Mouse (Mus musculus): ENCODE results near the gene Ubl7. TPM values are rescaled to one million over a fixed set of nuclear protein-coding genes. Genes with fewer than 3 reads are reported as not detected.

Ubl7 gene
- total and polyA plus RNA-seq, 3 experiments, result 24.7 to 81.1 (median 37.3) TPM

GRCm38 (mm10) chr9:57910254-57911160 is at the start of gene Ubl7 (continued):
- TF ChIP-seq KAT2A (IDR thresholded peaks at IDR 0.05; ENCODE audit: insufficient replicate concordance, low read length), result peak; percentile 96; the same call in 1 of the 2 replicates

- dilution Hi-C loops (cut with MboI; ENCODE audit: extremely low pct_ligation_motif_present, extremely low pct_unique_long_range_greater_than_20kb, low sequenced_read_pairs), result no loop called here
- in situ Hi-C loops (cut with MboI; ENCODE audit: low pct_ligation_motif_present, low pct_unique_long_range_greater_than_20kb, low sequenced_read_pairs), result loop anchor here (5.0 kb wide), 1 partner anchor 135 kb away; no protein-coding TSS in a partner anchor
- Histone ChIP-seq H3K9ac (ENCODE audit: insufficient read depth, low read depth) (no peak overlapping the region), H3K79me2 (replicated peaks; ENCODE audit: control insufficient read depth, extremely low read depth, insufficient read depth, poor library complexity, severe bottlenecking) (no peaks in the 10 kb centered on the region), H3K27me3 (replicated peaks) (no peaks in the 10 kb centered on the region), H3K4me1 (ENCODE audit: control insufficient read depth in 1 of 2, insufficient read depth in 2 of 2) (peaks cover 2 to 16% of the 10 kb centered on the region in 2 experiments; a peak in 3 of 4 replicates), H3K9me3 (replicated peaks; ENCODE audit: low read length) (no peaks in the 10 kb centered on the region), H3K4me2 (ENCODE audit: insufficient read depth, low read depth, poor library complexity, severe bottlenecking) (peak overlapping the region; percentile 12; the same call in 1 of the 2 replicates), H3K4me3 (replicated peaks in 1 of 3; ENCODE audit: low read depth in 2 of 3, low read length in 2 of 3, poor library complexity in 1 of 3) (no peak overlapping the region), H3K36me3 (replicated peaks in 1 of 2; ENCODE audit: control insufficient read depth in 1 of 2, insufficient read depth in 1 of 2, low read length in 1 of 2) (no peaks in the 10 kb centered on the region), H3K27ac (ENCODE audit: insufficient read depth, low read depth) (no peak overlapping the region)
- peak; percentile 88 for DNase-seq (ENCODE audit: extremely low read depth)
- TF ChIP-seq JUND (conservative IDR thresholded peaks at IDR 0.05; ENCODE audit: low read depth, low read length), result peak; percentile 49; the same call in 1 of the 2 replicates
- peak; percentile 40; the same call in 1 of the 2 replicates for TF ChIP-seq TCF12 (IDR thresholded peaks at IDR 0.05; ENCODE audit: low read depth, low read length)
- peak; percentile 99 for TF ChIP-seq SMC3 (IDR thresholded peaks at IDR 0.05; ENCODE audit: low read depth, low read length)
- TF ChIP-seq ZKSCAN1 (IDR thresholded peaks at IDR 0.05; ENCODE audit: borderline replicate concordance, low read depth, low read length), result no peak
- TF ChIP-seq POLR2AphosphoS2 (IDR thresholded peaks at IDR 0.05; ENCODE audit: low read depth, low read length), result no peak
- TF ChIP-seq MAX (IDR thresholded peaks at IDR 0.05; ENCODE audit: low read length), result peak; percentile 80
- TF ChIP-seq NRF1 (IDR thresholded peaks at IDR 0.05; ENCODE audit: low read depth, low read length), result no peak
- peak; percentile 60; the same call in 1 of the 2 replicates for TF ChIP-seq NELFE (IDR thresholded peaks at IDR 0.05; ENCODE audit: low read depth, low read length)
- peak; percentile 80 for TF ChIP-seq MXI1 (IDR thresholded peaks at IDR 0.05; ENCODE audit: low read depth, low read length)
- peak; percentile 81 for TF ChIP-seq BHLHE40 (IDR thresholded peaks at IDR 0.05; ENCODE audit: low read depth, low read length)
- TF ChIP-seq CHD2 (IDR thresholded peaks at IDR 0.05; ENCODE audit: low read length), result no peak
- TF ChIP-seq KAT2A (IDR thresholded peaks at IDR 0.05; ENCODE audit: insufficient replicate concordance, low read length), result 0 out of 2 replicates have a peak, but pooled peaks have one; percentile 41
- TF ChIP-seq SIN3A (IDR thresholded peaks at IDR 0.05; ENCODE audit: low read length), result peak; percentile 83
- TF ChIP-seq IRF4 (IDR thresholded peaks at IDR 0.05; ENCODE audit: low read depth, low read length), result peak; percentile 73
- 0 out of 2 replicates have a peak, but pooled peaks have one; percentile 19 for TF ChIP-seq ZNF384 (IDR thresholded peaks at IDR 0.05; ENCODE audit: low read depth, low read length)
- peak; percentile 96 for TF ChIP-seq MYC (IDR thresholded peaks at IDR 0.05; ENCODE audit: low read depth, low read length)
- 0 out of 2 replicates have a peak, but pooled peaks have one; percentile 35 for TF ChIP-seq E2F4 (IDR thresholded peaks at IDR 0.05; ENCODE audit: insufficient replicate concordance, low read depth, low read length)
- TF ChIP-seq ELF1 (IDR thresholded peaks at IDR 0.05; ENCODE audit: low read depth, low read length), result peak; percentile 50
- no peak for TF ChIP-seq USF1 (IDR thresholded peaks at IDR 0.05; ENCODE audit: low read depth, low read length)
- TF ChIP-seq UBTF (IDR thresholded peaks at IDR 0.05; ENCODE audit: low read depth, low read length), result no peak
- peak; percentile 48 for TF ChIP-seq HCFC1 (IDR thresholded peaks at IDR 0.05; ENCODE audit: low read depth, low read length)
- TF ChIP-seq MAFK (IDR thresholded peaks at IDR 0.05; ENCODE audit: insufficient replicate concordance, low read length), result 0 out of 2 replicates have a peak, but pooled peaks have one; percentile 35
- peak; percentile 94 for TF ChIP-seq ZC3H11A (IDR thresholded peaks at IDR 0.05; ENCODE audit: low read depth, low read length)
- TF ChIP-seq USF2 (conservative IDR thresholded peaks at IDR 0.05; ENCODE audit: low read depth, low read length), result no peak
- no peak for TF ChIP-seq CHD1 (IDR thresholded peaks at IDR 0.05; ENCODE audit: low read depth, low read length)
- peak; percentile 45 for TF ChIP-seq ETS1 (conservative IDR thresholded peaks at IDR 0.05; ENCODE audit: low read depth, low read length)
- TF ChIP-seq GABPA (IDR thresholded peaks at IDR 0.05; ENCODE audit: insufficient replicate concordance, low read depth, low read length), result no peak
- TF ChIP-seq TBP (conservative IDR thresholded peaks at IDR 0.05; ENCODE audit: low read depth, low read length), result no peak
- TF ChIP-seq MAZ (IDR thresholded peaks at IDR 0.05; ENCODE audit: low read depth, low read length), result no peak
- TF ChIP-seq ZMIZ1 (IDR thresholded peaks at IDR 0.05; ENCODE audit: low read depth, low read length), result no peak
- peak; percentile 97 for TF ChIP-seq RAD21 (IDR thresholded peaks at IDR 0.05; ENCODE audit: low read depth, low read length)
- no peak for TF ChIP-seq EP300 (IDR thresholded peaks at IDR 0.05; ENCODE audit: low read length)
- peak; percentile 63 to 95 for TF ChIP-seq CTCF (conservative IDR thresholded peaks at IDR 0.05 in 1 of 2, IDR thresholded peaks at IDR 0.05 in 1 of 2; ENCODE audit: low read depth in 2 of 2, low read length in 2 of 2)
- TF ChIP-seq RCOR1 (conservative IDR thresholded peaks at IDR 0.05; ENCODE audit: low read depth, low read length), result 0 out of 2 replicates have a peak, but pooled peaks have one; percentile 24
Observed at GRCm38 (mm10) chr9:57861951-57862471, 48.8 kb upstream of the Ubl7 start.
